Mouse (Mus musculus) lung, postnatal 0 days (tissue): ENCODE results near the gene Kif13a. TPM values are rescaled to one million over a fixed set of nuclear protein-coding genes. Genes with fewer than 3 reads are reported as not detected.
A peak's percentile ranks its signal among the peaks of the same experiment; 100 is the strongest.

Source experiments
- ATAC-seq: fragments of 200-750 bp; cut with Nextera tagmentation; 2 replicates; pipeline ENCODE4 v1.8.0; 2017; ENCODE audit warnings: moderate library complexity
- DNase-seq: peaks from one replicate; pipeline ENCODE4 v3.0.0-alpha.2; 2016; ENCODE audit warnings: low spot score
- H3K27ac ChIP-seq: fragments of 300-500 bp; sonication (generic); 2 replicates; pipeline ENCODE4 v1.5.1; 2014; ENCODE audit warnings: antibody characterized with exemption, mild to moderate bottlenecking, low read length, mixed read lengths
- H3K27me3 ChIP-seq: fragments of 300-500 bp; sonication (generic); replicated peaks from 2 replicates; pipeline ENCODE4 v1.6.1; 2014; ENCODE audit warnings: low read length, mixed read lengths; ENCODE audit not compliant: insufficient read depth
- H3K36me3 ChIP-seq: fragments of 300-500 bp; sonication (generic); 2 replicates; pipeline ENCODE4 v1.6.1; 2014; ENCODE audit warnings: low read length, mixed read lengths; ENCODE audit not compliant: insufficient read depth
- H3K4me1 ChIP-seq: fragments of 300-500 bp; sonication (generic); 2 replicates; pipeline ENCODE4 v1.6.1; 2014; ENCODE audit warnings: antibody characterized with exemption, low read depth, low read length, mixed read lengths; ENCODE audit not compliant: insufficient read depth
- H3K4me2 ChIP-seq: fragments of 300-500 bp; sonication (generic); replicated peaks from 2 replicates; pipeline ENCODE4 v1.6.1; 2014; ENCODE audit warnings: low read depth, mild to moderate bottlenecking, low read length, moderate library complexity, mixed read lengths
- H3K4me3 ChIP-seq: fragments of 300-500 bp; sonication (generic); 2 replicates; pipeline ENCODE4 v1.5.1; 2014; ENCODE audit warnings: low read depth, low read length
- H3K9ac ChIP-seq: fragments of 300-500 bp; sonication (generic); replicated peaks from 2 replicates; pipeline ENCODE4 v1.6.1; 2014; ENCODE audit warnings: low read depth, mild to moderate bottlenecking
- H3K9me3 ChIP-seq: fragments of 300-500 bp; sonication (generic); 2 replicates; pipeline ENCODE4 v1.6.1; 2016; ENCODE audit warnings: low read length, mixed read lengths
- CTCF ChIP-seq: IDR thresholded peaks from 2 replicates; pipeline ENCODE4 v1.5.1; 2016; ENCODE audit warnings: antibody characterized with exemption, mild to moderate bottlenecking
- EP300 ChIP-seq: IDR thresholded peaks from 2 replicates; pipeline ENCODE4 v1.6.1; 2016; ENCODE audit warnings: antibody characterized with exemption, mild to moderate bottlenecking, control low read depth
- WGBS: fragments of 180-500 bp; shearing (Covaris S2); extraction: QIAGEN DNeasy Blood & Tissue Kit; methylation state at CpG from one replicate; pipeline ENCODE4 v1.1.7; 2014; 5-methylcytosine and 5-hydroxymethylcytosine counted together
- polyA plus RNA-seq: library from polyadenylated mRNA; unstranded; fragments of >200 nt; fragmentation: Nextera tagmentation; extraction: Ambion mirVana; gene quantifications from 2 replicates; pipeline ENCODE4 v1.2.1, GENCODE M21; 2015

Gene Kif13a
- polyA plus RNA-seq, 1 experiment from 2014 or later, result 30.5 TPM

DNA sequence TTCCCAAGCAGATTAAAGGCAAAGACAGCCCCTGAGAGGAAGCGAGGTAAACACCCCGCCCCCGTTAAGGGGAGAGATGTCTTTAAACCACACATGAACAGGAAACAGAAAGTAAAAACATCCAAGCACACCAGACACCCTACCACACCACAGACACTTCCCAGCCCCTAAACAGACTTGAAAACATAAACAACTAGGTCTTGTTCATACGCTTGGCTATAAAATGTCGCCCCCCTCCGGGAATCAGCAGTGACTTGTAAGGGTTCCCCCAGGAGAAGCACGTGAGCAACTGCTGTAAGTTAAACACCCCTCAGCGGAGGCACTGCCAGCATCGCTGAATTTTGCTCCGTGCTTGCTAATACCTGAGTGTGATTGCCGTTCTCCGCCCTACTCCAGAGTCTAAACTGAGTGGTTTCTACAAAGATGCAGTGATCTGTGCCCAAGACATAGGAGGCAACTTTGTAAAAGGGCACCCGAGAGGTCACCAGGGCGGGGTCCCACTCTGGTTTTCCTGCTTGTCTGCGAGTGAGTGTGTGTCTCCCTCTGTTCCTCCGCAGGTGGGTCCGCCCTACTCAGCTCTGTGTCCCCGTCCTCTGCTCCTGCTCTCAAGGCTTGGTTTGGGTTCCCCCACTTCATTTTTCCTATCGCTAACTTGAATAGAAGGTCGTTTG, 193.7 kb downstream of the Kif13a start:
- peak; percentile 79 for DNase-seq
- TF ChIP-seq EP300, result no peak; the same call in 1 of the 2 replicates
- peak; percentile 52 for TF ChIP-seq CTCF
- peak overlapping the region; percentile 84 for H3K27ac ChIP-seq

GRCm38 (mm10) chr13:46735219-46735807, 194.4 kb downstream of the Kif13a start:
- Histone ChIP-seq H3K36me3 (no peaks in the 10 kb centered on the region), H3K4me1 (peaks cover 4% of the 10 kb centered on the region; the same call in 1 of the 2 replicates), H3K4me3 (peak overlapping the region; percentile 56), H3K4me2 (peak overlapping the region; percentile 91), H3K9me3 (no peaks in the 10 kb centered on the region), H3K27me3 (no peaks in the 10 kb centered on the region), H3K27ac (peak overlapping the region; percentile 84), H3K9ac (peak overlapping the region; percentile 58)
- DNase-seq, result peak; percentile 50
- no peak; the same call in 1 of the 2 replicates for ATAC-seq
- WGBS, result 26% methylated on average over 11 of the region's 11 CpGs
- TF ChIP-seq EP300, result no peak
- TF ChIP-seq CTCF, result no peak

More for the DNA sequence above, 193.7 kb downstream of the Kif13a start:
- H3K9ac ChIP-seq, result peak overlapping the region; percentile 58
- peak overlapping the region; percentile 91 for H3K4me2 ChIP-seq
- H3K4me3 ChIP-seq, result peak overlapping the region; percentile 56
- 0% methylated on average over 20 of the region's 20 CpGs for WGBS
- no peaks in the 10 kb centered on the region for H3K27me3 ChIP-seq
- ATAC-seq, result peak; percentile 77
- no peaks in the 10 kb centered on the region for H3K9me3 ChIP-seq
- no peaks in the 10 kb centered on the region for H3K36me3 ChIP-seq
- peaks cover 4% of the 10 kb centered on the region; the same call in 1 of the 2 replicates for H3K4me1 ChIP-seq

- Histone ChIP-seq H3K4me2 (no peak overlapping the region), H3K27ac (no peak overlapping the region), H3K9me3 (no peaks in the 10 kb centered on the region), H3K36me3 (no peaks in the 10 kb centered on the region), H3K4me1 (peaks cover 4% of the 10 kb centered on the region; the same call in 1 of the 2 replicates), H3K9ac (no peak overlapping the region), H3K4me3 (no peak overlapping the region), H3K27me3 (no peaks in the 10 kb centered on the region)
- DNase-seq, result no peak
- WGBS, result 62% methylated on average over 2 of the region's 2 CpGs
- no peak for ATAC-seq
- TF ChIP-seq EP300, result no peak
- no peak for TF ChIP-seq CTCF
Observed at GRCm38 (mm10) chr13:46729998-46730397, 199.7 kb downstream of the Kif13a start.

GRCm38 (mm10) chr13:46728411-46728810, 201.3 kb downstream of the Kif13a start:
- ATAC-seq, result no peak
- H3K4me2 ChIP-seq, result peak overlapping the region; percentile 85
- 27% methylated on average over 5 of the region's 5 CpGs for WGBS
- TF ChIP-seq CTCF (no peak), EP300 (no peak)
- DNase-seq, result no peak
- H3K4me3 ChIP-seq, result peak overlapping the region; percentile 97
- peaks cover 8% of the 10 kb centered on the region for H3K4me1 ChIP-seq
- H3K9me3 ChIP-seq, result no peaks in the 10 kb centered on the region
- H3K36me3 ChIP-seq, result no peaks in the 10 kb centered on the region
- no peak overlapping the region; the same call in 1 of the 2 replicates for H3K9ac ChIP-seq
- H3K27ac ChIP-seq, result peak overlapping the region; percentile 98
- no peaks in the 10 kb centered on the region for H3K27me3 ChIP-seq

DNA sequence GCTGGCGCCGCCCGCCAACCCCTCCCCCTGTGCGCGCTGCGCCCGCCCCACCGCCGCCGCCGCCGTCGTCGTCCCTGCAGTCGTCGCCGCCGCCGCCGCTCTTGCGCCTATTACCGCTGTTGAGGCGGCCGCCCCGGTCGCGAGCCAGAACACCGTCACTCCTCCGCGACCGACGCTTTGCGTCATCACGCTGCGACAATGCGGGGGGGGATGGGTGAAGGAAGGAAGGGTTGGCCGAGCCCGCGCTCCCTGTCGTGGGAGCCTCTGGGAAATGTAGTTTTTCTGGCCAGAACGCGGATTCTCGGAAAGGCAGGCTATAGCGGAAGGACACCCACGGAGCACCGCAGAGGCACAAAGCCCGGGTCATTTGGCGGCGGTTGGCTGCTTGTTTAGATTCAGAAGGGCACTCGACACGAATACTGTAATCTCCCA, 201.8 kb downstream of the Kif13a start, which contains the start of gene Nup153:
TSS of gene Nup153 (minus strand) at position 104 of the 432 bp plus-strand sequence.
- 0% methylated on average over 43 of the region's 51 CpGs for WGBS

More for the DNA sequence above, 201.8 kb downstream of the Kif13a start, which contains the start of gene Nup153:
- TF ChIP-seq EP300 (no peak; the same call in 1 of the 2 replicates), CTCF (no peak; the same call in 1 of the 2 replicates)
- Histone ChIP-seq H3K36me3 (no peaks in the 10 kb centered on the region), H3K4me2 (peak within 1 kb of the TSS; percentile 85), H3K27me3 (no peaks in the 10 kb centered on the region), H3K4me1 (peaks cover 8% of the 10 kb centered on the region), H3K9me3 (no peaks in the 10 kb centered on the region), H3K9ac (peak within 1 kb of the TSS; percentile 93), H3K4me3 (peak within 1 kb of the TSS; percentile 97), H3K27ac (peak within 1 kb of the TSS; percentile 98)
- DNase-seq (peak; percentile 98), ATAC-seq (peak; percentile 88)
